Mouse (Mus musculus) gastrocnemius, postnatal 14 days (tissue): ENCODE results near the gene Tlr2. TPM values are rescaled to one million over a fixed set of nuclear protein-coding genes. Genes with fewer than 3 reads are reported as not detected.
"Not testable (repeated sequence)": the region's sequence is repeated elsewhere in the genome, so short reads cannot be mapped to it uniquely, and the experiment has no call there.

Source experiments
- DNase-seq: peaks from one replicate; pipeline ENCODE4 v3.0.0; 2021; ENCODE audit warnings: mixed read lengths
- intact Hi-C: fragments of 180-260 bp; cut with DNase I; formaldehyde crosslinking; loops from one replicate; pipeline ENCODE4 v1.15.1; 2025; ENCODE audit warnings: low total_unique reads
- long read RNA-seq, 2 experiments: library from polyadenylated mRNA; stranded (forward); transcript quantifications; one replicate each; pipeline ENCODE4 v2.0.0; 2021
- total RNA-seq, 2 experiments: library from RNA; stranded (reverse); gene quantifications; 2 replicates each; pipeline ENCODE4 v1.2.3; 2021

The Tlr2 gene
- 1 to 10 TPM; 1.4 TPM for total RNA-seq
- long read RNA-seq, experiment 1, partial matches to known transcripts = 1 of 1 reads
- long read RNA-seq, experiment 1, other reads (novel, unspliced or antisense) = 0 of 1 reads
- long read RNA-seq, experiment 2, partial matches to known transcripts = 0 of 1 reads
- long read RNA-seq, experiment 2, other reads (novel, unspliced or antisense) = 0 of 1 reads

DNA sequence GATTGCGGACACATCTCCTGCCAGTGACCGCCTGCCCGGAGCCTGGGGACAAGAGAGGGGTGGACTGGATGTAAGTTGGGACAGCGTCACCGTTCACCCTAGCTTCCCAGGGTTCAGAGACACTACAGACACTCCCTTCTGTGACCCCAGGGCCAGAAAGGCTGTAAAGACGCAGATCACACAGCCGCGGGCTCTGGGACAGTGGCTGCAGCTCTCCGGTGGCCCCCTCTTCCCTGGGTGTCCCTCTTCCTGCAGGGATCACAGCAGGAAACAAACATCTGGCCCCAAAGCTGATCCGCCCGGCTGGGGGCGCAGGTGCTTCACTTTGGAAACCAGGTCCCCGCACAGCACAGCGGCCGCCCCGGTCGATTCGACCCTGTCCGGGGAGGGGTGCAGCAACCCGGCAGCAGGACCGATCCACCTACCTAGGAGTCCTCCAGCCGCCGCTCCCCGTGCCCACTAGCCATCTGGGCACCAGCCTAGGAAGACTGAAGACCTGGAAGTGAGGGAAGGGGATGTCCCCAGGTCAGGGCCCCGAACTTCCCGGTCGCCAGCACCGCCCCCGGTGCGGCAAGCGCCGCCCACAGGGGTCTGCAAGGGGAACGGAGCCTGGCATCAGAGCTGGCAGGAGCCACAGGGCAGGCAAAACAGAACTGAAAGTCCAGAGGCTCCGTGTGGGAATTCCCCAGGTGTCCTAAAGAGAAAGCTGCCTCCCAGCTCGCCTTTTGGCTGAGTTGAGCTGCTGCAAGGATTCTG is at the start of gene Tlr2:
Tlr2 (minus strand) TSS at position 673 of the 756 bp plus-strand sequence.
- intact Hi-C loops = loop anchor here (5.0 kb wide), 1 partner anchor 56 kb away; no protein-coding TSS in a partner anchor
- peak; percentile 77 for DNase-seq

DNA sequence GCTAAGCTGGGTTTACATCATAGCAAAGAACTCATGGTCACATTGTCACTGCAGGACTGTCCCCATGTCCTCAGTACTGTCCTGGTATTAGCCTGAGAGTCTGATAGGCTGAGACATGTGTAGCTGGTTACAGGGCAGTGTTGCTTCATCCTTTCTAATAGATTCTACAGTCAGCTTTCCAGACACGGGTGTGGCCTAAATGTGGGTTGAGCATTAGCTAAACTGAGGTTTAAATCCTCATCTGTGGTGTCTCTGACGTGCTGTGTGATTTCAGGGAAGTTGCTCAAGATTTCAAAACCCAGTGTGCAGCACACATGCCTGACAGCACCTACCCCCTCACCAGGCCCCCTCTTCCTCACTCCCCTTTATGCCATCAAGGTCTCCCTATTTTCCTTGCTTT is 43.6 kb upstream of the Tlr2 start:
- DNase-seq = no peak
- intact Hi-C loops = no loop called here

DNA sequence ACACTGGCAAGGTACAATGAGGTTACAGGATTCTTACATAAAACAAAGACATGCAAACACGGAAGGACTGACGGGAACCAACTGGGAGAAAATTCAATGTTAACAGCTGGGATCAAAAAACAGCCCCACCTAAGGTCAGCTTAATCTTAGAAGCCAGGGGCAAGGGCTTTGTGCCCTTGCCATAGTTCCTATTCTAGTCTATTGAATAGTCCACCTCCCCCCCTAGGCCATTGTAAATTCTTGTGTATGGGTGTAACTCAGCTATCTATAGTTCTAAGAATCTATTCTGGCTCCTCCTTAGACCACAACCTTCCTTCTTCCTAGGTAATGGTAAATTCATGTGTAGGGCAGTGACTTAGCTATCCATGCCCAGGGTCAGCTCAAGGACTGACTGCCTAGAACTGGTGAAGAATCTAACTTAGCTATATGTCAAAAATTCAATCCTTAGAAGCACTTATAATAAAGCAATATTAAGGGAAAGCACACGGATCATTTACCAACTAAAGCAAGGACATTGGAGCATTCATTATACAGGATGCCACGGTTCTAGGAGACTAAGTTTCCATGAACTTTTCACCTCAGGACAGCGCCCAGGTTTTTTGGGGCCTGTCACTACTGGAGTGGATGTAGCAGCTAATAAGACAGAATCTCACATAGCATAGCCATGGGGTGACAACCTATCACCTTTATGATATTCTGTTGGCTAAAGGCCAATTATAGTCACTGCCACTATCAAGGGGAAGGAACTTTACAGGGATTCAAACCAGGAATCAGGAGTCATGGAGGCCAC is 37.9 kb upstream of the Tlr2 start:
- not testable (repeated sequence) for DNase-seq

DNA sequence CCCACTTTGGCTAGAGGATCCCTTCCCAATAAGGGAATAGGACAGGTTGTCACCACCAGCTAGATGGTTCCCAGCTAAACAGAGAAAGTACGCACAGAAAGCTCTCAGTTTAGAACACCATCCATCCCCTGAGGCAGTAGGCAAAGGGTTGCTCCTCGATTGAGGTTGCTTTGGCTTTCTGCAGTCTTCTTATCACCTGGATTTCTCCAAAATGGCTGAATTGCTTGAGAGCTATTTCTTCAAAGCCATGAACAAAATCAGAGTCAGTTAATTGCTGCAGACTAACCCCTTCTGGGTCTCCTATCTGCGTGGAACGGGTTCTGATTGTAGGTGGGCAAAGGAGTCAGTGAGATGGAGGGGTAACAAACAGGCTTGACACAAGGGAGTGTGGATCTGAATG is 37.2 kb upstream of the Tlr2 start:
- no peak for DNase-seq
- intact Hi-C loops = no loop called here

More for the DNA sequence above, 37.9 kb upstream of the Tlr2 start:
- intact Hi-C loops = not testable (repeated sequence)

DNA sequence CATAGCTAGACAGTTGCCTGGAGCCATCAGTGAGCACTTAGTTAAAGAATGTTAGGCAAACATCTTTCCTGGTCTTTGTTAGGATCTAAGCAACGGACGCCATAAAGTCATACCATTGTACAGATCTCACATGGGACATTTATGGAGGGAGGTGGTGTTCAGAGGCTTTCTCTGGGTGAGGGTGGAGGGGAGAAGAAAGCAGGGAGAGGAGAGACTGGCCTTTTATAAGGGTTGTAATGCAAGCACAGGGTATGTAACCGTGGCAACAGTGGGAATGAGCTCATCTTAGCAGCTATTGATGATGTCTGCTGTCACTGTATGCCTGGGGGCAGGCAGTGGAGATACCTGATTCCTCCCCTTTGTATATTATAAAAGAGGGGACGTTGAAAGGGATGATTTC is 34.7 kb upstream of the Tlr2 start:
- intact Hi-C loops = no loop called here

DNA sequence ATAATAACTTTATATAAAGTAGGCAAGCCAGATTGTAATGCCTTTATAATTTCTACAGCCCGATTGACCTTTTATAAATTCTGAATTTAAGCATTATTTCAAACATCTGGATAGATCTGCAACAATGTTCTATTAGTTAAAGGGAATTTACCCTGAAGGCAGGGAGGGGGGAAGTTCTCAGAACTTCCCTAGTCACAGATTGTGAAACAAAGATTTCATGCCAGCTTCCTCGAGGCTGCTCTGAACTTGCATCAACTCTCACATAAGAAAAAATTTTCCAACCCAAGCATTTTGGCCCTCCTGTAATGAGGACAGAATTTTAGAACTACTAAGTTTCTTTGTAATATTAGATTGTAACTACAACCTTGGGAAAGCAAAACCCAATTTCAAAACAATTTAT is 33.5 kb upstream of the Tlr2 start:
- DNase-seq, intact Hi-C loops: not testable (repeated sequence)

More for the DNA sequence above, 34.7 kb upstream of the Tlr2 start:
- no peak for DNase-seq

DNA sequence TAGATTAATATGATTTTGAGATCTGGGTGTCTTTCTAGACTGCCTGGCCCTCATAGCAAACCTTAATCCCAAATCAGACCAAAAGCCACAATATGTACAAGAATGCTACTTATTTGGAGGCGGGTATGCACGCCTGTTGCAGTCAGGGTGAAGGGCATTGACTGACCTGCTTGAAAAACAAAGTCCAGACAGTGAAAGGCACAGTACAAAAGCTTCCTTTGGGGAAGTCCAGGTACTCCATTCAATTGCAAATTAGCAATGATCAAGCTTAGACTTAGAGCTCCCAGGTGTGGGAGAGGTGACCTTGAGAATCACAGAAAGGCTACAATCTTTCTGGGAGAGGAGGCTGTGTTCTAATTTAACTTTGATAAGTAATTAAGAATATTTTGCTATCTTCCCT is 31.3 kb upstream of the Tlr2 start:
- intact Hi-C loops = not testable (repeated sequence)

DNA sequence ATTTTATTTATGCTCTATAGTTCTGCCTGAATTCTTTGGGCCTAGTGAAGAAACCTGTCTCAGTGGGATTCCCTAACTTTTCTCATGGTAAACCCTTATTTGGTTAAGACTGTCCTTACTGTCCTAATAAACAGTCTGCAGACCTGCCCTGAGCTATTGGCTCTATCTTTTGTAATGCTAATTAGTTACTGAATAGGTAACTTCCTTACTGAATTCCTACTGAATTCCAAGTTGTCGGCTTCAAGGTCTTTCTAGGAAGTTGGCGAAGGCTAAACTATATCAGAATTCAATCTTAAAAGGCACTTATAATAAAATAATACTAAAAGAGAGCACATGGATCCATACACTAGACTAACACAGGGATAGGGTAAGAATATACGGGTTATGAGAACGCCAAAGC is 30.4 kb upstream of the Tlr2 start:
- intact Hi-C loops = not testable (repeated sequence)

More for the DNA sequence above, 31.3 kb upstream of the Tlr2 start:
- not testable (repeated sequence) for DNase-seq

DNA sequence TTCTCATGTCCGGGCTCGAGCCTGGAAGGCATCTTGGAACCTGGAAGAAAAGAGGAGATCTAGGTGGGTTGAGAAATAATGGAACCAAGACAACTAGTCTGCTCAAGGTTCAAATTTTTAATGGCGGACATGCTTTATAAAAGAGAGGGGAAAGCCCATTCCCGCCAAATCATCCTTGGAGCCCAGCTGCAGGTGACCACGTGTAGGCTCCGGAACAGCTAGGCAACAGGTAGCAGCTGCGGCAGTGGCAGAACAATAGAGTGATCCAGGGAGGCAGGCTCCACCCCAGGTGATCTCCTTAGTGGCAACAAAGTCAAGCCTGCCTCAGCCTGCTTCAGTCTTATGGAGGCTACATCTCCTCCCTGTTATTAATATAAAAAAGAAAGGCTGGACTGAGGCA is 30.0 kb upstream of the Tlr2 start:
- DNase-seq, intact Hi-C loops: not testable (repeated sequence)

More for the DNA sequence above, 30.4 kb upstream of the Tlr2 start:
- DNase-seq = not testable (repeated sequence)

DNA sequence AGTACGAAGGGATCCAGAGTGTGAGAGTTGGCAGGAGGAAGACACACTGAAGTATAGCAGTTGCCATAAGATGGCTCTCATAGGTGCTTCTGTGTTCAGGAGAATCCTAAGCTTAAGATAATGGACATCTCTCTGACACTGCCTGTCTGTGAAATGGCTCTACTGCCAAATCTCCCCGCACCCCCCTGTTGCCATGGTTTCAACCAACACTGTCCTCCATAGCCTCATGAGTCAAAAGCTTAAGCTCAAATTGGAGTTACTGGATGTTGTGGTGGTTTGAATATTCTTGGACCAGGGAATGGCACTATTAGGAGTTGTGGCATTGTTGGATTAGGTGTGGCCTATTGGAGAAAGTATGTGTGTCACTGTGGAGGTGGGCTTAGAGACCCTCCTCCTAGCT is 28.2 kb upstream of the Tlr2 start:
- DNase-seq = no peak
- intact Hi-C loops = no loop called here

DNA sequence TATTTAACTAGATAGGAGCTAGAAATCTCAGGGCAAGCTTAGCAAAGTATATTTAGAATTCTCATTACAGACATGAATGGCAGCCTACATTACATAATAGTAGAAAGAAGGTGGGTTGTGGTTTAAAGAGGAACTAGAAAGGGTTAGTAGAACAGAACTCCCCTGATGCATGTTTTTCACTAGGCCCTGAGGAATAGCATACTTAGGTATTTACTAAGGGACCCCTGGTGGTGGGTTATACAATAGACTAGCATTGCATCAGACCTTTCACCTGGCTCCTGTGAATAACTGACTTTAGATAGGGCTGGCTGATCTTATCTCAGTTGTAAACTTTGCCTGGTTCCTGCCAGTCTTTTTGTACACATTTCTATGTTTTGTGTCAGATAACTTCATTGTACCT is 25.5 kb upstream of the Tlr2 start:
- DNase-seq, intact Hi-C loops: not testable (repeated sequence)

DNA sequence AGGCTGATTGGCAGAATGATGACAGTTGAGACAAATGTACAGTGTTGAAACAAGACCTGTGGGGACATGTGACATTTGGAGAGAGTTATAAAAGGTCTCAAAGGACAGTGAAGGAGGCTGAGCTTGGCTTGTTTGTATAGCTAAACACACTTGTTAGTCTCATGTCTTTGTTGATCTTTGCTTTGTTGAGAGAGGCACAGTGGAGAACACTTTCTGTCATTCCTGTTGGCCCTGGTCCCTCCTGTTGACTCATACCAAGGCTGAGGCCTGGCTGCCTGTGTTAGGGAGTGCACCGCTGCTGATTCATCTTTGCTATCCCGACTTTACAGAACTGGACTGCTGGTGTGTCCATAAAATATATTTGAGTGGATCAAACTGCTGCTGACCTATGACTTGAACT is 23.6 kb upstream of the Tlr2 start:
- intact Hi-C loops = no loop called here
- DNase-seq = peak; percentile 42

DNA sequence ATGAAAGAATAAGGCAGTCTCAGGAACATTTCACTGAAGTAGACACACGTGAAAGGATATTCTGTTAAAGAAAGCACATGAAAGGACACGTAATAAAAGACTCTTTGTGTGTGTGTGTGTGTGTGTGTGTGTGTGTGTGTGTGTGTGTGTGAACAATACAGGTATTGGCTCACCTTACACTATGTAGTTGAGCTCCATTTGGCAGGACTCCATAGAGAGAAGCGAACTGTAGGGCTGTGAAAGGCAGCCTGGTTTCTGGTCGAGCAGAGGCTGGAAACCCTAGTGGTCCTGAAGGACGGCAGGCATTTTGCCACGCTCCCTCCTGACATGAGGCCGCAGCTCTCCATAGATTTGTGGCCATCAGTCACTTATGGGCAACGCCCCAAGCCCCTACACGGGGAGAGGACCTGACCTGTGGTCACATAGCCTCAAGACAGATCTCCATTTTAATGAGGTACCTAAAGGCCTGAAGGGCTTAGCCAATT is 22.5 kb upstream of the Tlr2 start:
- intact Hi-C loops = no loop called here
- no peak for DNase-seq

DNA sequence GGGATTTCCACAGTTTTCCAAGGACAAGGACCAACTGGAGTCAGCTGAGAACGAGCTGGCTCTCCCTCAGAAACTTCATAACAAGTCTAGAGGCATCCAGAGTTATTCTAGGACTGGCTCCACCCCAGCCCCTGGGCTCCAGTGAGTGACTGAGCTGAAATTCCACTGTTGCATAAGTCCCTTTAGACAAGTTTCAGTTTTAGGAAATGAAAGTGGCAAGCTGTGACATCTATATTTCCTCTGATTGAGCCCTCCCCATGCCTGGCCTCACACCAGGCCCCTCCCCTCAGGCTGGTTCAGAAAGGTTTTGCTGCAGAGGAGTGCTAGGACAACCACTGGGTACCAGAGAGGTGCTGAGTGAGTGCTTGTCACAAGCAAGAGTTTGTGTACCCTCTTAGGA is 21.4 kb upstream of the Tlr2 start:
- intact Hi-C loops = no loop called here

DNA sequence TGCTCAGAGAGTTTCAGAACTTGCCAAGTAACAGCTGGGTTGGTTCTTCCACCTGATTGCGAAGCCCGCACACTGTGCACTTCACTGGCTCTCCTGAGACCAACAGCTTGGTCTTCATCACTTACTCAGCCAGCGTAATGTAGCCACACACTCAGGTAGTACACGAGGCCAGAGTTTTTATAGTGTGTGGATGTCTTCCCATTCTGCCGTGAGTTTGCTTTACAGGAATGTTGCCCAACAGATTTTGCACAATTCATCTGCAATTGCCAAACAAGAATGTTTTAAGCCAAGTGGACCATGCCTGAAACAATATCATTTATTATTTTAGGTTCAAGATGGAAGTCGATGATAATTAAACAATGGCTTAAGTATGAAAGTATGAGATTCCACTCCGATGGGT is 18.0 kb upstream of the Tlr2 start:
- intact Hi-C loops = no loop called here

More for the DNA sequence above, 21.4 kb upstream of the Tlr2 start:
- DNase-seq = peak; percentile 86

DNA sequence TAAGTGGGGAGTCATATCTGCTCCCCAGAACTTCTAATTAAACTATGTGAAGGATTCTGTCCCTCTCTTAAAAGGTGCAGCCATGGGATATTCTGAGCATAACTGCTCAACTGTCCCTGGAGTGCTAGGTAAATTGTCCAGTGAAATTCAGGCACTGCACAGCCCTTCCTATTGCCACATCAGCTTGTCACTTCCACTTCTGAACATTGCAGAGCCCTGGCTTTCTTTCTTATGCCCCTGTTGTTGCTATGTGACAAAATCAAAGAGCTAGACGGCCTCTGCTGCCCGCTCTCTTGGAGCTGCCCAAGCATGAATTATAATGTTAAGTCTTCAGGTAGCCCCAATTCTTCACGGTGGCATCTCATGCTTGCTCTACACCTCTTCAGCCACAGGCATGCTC is 17.5 kb upstream of the Tlr2 start:
- DNase-seq = no peak
- intact Hi-C loops = no loop called here

More for the DNA sequence above, 18.0 kb upstream of the Tlr2 start:
- DNase-seq = no peak

DNA sequence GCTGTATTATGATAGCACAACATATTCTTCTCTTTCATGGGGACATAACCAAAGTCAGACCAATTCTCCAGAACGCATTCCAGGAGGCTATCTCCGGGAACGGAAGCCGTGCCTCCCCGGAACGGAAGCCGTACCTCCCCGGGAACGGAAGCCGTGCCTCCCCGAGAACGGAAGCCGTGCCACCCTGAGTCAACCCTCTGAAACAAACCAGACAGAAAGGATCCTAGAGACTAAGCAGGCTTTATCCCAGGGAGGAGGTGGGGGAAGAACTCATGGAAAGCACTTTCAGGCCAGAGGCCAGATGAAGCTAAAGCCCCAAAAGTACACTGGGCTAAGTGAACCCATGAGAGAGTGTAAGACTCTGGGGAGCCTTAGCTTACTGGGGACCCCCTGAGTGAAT is 16.1 kb upstream of the Tlr2 start:
- DNase-seq = no peak
- intact Hi-C loops = no loop called here

DNA sequence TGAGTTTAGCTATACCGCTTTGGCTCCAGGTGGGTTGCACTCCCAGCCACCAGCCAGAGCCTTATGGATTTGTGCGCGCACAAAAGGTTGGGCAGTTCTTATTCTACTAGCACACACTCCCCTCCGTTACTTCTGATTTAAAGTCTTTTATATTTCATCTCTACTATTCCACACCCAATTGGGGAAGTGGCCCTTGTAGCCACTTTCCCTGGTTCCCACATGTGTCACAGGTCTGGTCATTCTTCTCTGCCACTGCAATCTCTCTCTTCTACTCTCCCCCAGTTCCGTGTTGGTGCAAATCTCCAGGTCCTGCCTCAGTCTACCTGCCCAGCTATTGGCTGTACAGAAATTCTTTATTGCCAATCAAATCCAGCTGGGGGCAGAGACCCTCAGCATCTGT is 14.1 kb upstream of the Tlr2 start:
- DNase-seq = no peak
- intact Hi-C loops = no loop called here

DNA sequence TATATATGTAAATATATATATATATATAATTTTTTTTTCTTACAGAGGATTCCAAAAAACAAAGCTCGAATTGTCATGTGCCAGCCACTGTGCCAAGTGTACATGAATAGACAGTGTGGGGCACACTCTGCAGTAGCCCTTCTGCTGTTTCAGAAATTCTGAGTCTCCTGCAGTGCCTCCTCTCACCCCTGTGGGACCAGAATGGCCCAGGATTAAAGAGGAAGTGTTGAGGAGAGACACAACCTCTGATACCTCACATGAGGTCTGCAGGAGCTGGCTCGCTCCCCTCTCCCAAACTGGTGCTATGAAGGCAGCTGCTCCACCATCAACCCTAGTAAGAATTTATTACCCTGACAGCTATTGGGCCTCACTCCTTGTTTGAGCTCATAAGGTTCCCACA is 7.8 kb upstream of the Tlr2 start:
- intact Hi-C loops = no loop called here
- DNase-seq = no peak
